Mouse (Mus musculus) cerebellum, adult 2 months (tissue): Measurements from ENCODE around the gene Phkg2.

Source experiments
- CTCF ChIP-seq: fragments of 200-500 bp; IDR thresholded peaks from 2 replicates; pipeline ENCODE4 v1.5.1; 2011; ENCODE audit warnings: low read depth, mild to moderate bottlenecking, control low read depth, low read length, moderate library complexity, borderline replicate concordance; ENCODE audit not compliant: insufficient read depth
- POLR2A ChIP-seq: fragments of 200-500 bp; IDR thresholded peaks from 2 replicates; pipeline ENCODE4 v1.6.1; 2011; ENCODE audit warnings: low read length, control low read depth, borderline replicate concordance; ENCODE audit not compliant: insufficient read depth

DNA sequence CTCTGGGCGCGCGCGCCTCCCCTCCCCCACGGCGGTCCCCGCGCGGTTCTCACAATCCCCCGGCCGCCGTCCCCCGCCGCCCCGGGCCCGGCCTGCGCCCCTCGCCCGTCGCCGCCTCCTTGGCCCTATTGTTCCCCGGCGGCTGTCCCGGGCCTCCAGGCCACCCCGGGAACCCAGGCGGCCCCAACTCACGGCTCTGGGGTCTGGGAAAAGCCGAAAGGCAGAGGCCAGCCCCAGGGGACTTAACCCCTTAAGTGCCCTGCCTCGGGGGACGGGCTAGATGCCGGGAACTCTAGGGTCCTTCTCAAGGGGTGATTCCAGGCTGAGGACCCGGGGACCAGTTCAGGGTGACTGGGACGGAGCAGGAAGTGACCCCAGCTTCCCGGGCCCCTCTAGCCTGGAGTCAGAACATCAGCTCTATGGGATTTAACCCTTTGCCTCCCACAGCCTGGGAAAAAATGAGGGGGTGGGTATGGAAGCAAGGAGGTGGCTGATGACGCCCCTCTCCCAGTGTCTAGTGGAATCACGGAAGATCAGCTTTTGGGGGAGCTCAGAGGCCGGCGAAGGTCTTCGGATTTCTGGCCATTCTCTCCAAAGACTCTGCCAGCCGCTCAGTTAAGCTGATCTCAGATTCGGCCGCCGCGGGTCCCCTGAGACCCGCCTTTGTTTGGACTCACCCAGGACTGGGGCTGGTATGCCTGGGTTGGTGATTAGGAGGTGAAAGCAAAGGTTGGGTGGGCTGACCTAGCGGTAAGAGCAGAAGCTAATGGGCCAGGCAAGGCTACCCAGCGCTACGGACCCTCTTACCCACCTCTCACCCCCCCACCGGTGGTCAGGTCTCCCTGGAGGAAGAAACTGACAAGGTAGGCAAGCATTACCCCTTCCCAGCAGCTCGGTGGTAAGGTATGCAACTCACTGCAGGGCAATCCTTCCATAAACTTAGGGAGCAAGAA, 42.0 kb downstream of the Phkg2 start, which contains the start of gene Zfp629:
- TF ChIP-seq CTCF (no peak), POLR2A (peak; percentile 27; the same call in 1 of the 2 replicates)
